Mouse (Mus musculus) Patski (cell line): Measurements from ENCODE around the gene Arsb. TPM values are rescaled to one million over a fixed set of nuclear protein-coding genes. Genes with fewer than 3 reads are reported as not detected.
"Not testable (repeated sequence)": the region's sequence is repeated elsewhere in the genome, so short reads cannot be mapped to it uniquely, and the experiment has no call there.

ENCODE experiments used
- ATAC-seq: fragments of 100-300 bp; one replicate; pipeline ENCODE4 v1.8.0; 2021
- CTCF ChIA-PET: fragments of 350-600 bp; sonication (Branson Sonifier 250); formaldehyde crosslinking; loops from one replicate; lab custom pipeline; 2022; ENCODE audit warnings: inconsistent platforms; lab: Charles Lee
- POLR2A ChIA-PET: fragments of 350-600 bp; sonication (Branson Sonifier 250); formaldehyde crosslinking; loops from one replicate; lab custom pipeline; 2022; ENCODE audit warnings: antibody characterized with exemption, inconsistent platforms; lab: Charles Lee
- DNase-seq: peaks from one replicate; pipeline ENCODE4 v3.0.0-alpha.2; 2011; ENCODE audit warnings: low read depth, low spot score
- H3K27me3 ChIP-seq: fragments of 371-371 bp; one replicate; pipeline ENCODE4 v1.5.1; 2021
- CTCF ChIP-seq: fragments of 100-300 bp; IDR thresholded peaks from one replicate; pipeline ENCODE4 v1.5.1; 2021
- in situ Hi-C: fragments of 300-500 bp; cut with MboI; formaldehyde crosslinking; loops from 3 replicates; pipeline ENCODE4 v1.11.1; 2018; ENCODE audit warnings: low pct_unique_long_range_greater_than_20kb, mixed read lengths
- polyA plus RNA-seq: library from polyadenylated mRNA; unstranded; gene quantifications from one replicate; pipeline ENCODE4 v1.2.3, GENCODE M21; 2021

Arsb gene
- polyA plus RNA-seq, 1 experiment from 2014 or later = 82.1 TPM

DNA sequence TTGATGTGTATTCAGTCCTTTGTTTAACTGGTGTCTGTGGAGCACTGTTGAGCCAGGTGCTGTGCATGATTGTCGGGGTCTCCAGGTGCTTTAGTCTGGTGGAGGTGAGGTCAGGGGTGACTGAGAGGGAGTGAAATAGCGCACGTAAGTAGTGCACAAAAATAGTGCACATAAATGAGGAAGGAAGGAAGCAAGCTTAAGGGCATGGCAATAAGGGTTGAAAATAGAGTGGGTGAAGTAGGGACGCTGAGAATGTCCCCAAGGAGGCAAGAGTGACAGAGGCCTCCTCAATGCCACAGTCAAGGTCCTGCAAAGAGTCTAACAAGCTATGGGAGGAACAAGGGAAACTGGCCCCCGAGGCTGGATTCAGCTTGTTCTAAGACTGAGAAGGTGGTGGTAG lies 11.4 kb downstream of the Arsb start:
- CTCF ChIA-PET = interaction anchor here (1.1 kb wide), 1 partner anchor 10 kb away, joined by 3 read pairs; no protein-coding TSS in a partner anchor
- no peak for TF ChIP-seq CTCF
- no peak for ATAC-seq
- POLR2A ChIA-PET = no interaction called here
- no peaks in the 10 kb centered on the region for H3K27me3 ChIP-seq
- in situ Hi-C loops = loop anchor here (25.0 kb wide), 1 partner anchor 554 kb away; no protein-coding TSS in a partner anchor
- DNase-seq = no peak

DNA sequence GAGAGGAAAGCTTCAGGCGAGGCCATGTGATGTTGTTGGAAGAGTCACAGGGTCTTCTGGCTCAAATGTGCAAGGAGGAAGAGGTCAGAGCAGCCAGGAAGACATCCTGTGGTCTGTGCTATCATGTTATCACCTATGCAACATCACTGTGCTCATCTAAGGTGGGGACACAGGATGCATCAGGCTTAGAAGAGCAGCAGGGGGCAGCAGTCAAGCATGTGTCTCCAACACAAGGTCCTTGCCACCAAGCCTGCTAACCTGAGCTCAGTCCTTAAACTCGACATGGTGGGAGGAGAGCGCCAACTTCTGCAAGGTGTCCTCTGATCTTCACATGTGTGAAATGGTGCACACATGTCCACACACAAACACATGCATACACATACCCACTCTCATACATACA lies 13.9 kb downstream of the Arsb start:
- peak; percentile 31 for TF ChIP-seq CTCF
- ChIA-PET CTCF (interaction anchor here (1.0 to 1.7 kb wide), 2 partner anchors 420 to 428 kb away, joined by 3 to 4 read pairs; no protein-coding TSS in a partner anchor), POLR2A (no interaction called here)
- ATAC-seq (no peak), DNase-seq (no peak)
- H3K27me3 ChIP-seq = no peaks in the 10 kb centered on the region
- in situ Hi-C loops = loop anchor here (25.0 kb wide), 1 partner anchor 552 kb away; no protein-coding TSS in a partner anchor

DNA sequence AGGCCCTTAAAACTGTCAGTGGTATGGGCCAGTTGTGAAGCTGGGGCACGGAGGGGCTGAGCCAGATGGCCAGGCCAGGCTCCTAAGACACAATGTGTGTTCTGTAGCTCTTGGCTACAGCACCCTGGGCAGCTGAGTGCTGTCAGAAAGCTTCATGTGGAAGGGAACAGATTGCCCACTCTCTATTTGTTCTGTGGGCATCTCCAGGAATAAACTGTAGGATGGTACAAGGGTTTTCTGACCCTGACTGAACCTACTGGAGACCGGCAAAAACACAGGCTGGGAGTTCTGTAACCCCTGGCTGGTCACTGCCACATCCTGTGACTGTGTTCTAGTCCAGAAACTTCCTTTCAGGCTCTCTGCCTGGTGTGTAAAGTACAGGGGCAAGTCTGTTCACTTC lies 14.6 kb downstream of the Arsb start:
- CTCF ChIA-PET = interaction anchor here (1.7 kb wide), 1 partner anchor 427 kb away, joined by 4 read pairs; no protein-coding TSS in a partner anchor

DNA sequence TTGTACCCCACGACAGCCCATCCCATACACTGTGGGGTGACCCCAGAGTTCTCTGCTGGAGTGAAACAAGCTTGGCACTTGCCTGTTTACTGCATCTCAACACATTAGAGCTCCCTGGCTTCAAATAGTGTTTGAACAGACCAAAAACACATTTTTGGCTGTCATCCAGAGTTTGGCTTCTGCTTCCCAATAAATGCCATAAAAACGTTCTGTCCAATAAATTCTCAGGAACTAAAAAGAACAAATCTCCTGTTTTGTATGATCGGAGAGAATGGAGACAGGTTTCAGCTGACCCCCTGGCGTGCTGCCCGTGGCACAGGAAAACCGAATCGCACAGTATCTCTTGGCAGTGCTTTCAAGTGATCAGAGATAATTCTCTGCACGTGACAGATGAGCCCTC lies 16.2 kb downstream of the Arsb start:
- in situ Hi-C loops = loop anchor here (25.0 kb wide), 1 partner anchor 550 kb away; no protein-coding TSS in a partner anchor
- DNase-seq = no peak
- no peaks in the 10 kb centered on the region for H3K27me3 ChIP-seq
- no peak for ATAC-seq
- POLR2A ChIA-PET = no interaction called here
- no peak for TF ChIP-seq CTCF
- CTCF ChIA-PET = no interaction called here

More for the DNA sequence above, 14.6 kb downstream of the Arsb start:
- POLR2A ChIA-PET = no interaction called here
- no peaks in the 10 kb centered on the region for H3K27me3 ChIP-seq
- ATAC-seq (no peak), DNase-seq (no peak)
- TF ChIP-seq CTCF = no peak
- in situ Hi-C loops = loop anchor here (25.0 kb wide), 1 partner anchor 551 kb away; no protein-coding TSS in a partner anchor

DNA sequence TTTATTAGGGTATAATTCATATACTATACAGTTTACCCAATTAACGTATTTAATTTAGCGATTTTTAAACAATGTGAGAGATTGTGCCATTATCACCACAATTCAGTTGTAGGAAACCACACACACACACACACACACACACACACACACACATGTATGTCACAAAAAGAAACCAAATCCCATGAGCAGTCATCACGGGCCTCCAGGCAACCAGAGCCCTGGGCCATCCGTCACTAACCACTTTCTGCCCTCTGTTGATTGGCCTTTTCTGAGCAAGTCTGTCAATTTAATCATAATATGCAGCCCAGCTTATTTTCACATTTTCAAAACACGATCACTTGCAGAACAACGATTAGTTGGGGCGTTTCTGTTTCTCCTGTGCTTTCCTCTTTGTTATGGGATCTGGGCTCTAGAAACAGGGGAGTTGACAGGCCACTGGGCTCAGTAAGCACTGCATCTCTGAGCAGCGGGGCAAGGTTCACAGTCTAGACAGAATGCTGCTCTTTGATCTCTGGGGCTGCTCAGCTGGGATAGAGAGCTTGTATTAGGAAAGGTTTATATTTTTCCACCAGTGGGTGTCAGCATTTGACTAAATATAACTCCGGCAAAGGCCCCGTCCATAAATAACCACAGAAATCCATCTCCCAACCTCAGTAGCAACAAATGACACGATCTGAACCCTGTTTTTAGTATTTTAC lies 21.7 kb downstream of the Arsb start:
- no peaks in the 10 kb centered on the region for H3K27me3 ChIP-seq
- DNase-seq (peak; percentile 17), ATAC-seq (no peak)
- in situ Hi-C loops = loop anchor here (5.0 to 25.0 kb wide), 4 partner anchors 279 to 544 kb away; no protein-coding TSS in a partner anchor
- TF ChIP-seq CTCF = peak; percentile 63
- CTCF ChIA-PET = interaction anchor here (0.6 to 1.7 kb wide), 11 partner anchors 10 to 486 kb away, joined by 3 to 4 read pairs (median 3); no protein-coding TSS in a partner anchor
- POLR2A ChIA-PET = interaction anchor here (0.6 to 0.9 kb wide), 2 partner anchors 19 to 804 kb away, joined by 3 to 4 read pairs; no protein-coding TSS in a partner anchor

DNA sequence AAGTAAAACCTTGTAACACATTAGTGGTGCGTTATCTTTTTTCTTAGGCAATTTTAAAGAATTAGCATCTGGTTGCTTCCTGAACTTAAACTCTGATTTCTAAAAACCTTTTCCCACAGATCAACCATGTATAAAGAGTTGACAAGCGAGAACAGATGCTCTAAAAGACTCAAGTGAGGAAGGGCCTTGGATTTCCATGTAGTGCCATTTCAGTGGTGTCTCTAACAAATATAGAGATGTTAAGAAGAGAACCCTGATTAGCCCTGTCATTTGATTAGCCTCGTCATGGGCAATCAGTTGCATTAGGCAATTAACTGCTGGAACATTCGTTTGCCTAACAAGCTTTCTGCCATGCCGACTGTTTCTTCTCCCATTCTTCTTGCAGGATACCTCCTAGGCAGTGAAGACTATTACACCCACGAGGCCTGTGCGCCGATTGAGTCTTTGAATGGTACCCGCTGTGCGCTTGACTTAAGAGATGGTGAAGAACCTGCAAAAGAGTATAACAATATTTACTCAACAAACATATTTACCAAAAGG lies 22.3 kb downstream of the Arsb start:
- TF ChIP-seq CTCF = no peak
- CTCF ChIA-PET = interaction anchor here (1.0 to 1.7 kb wide), 6 partner anchors 75 to 485 kb away, joined by 3 to 4 read pairs (median 3); no protein-coding TSS in a partner anchor
- in situ Hi-C loops = loop anchor here (5.0 to 25.0 kb wide), 4 partner anchors 279 to 544 kb away; no protein-coding TSS in a partner anchor
- DNase-seq = no peak
- ATAC-seq = no peak
- POLR2A ChIA-PET = no interaction called here
- no peaks in the 10 kb centered on the region for H3K27me3 ChIP-seq

DNA sequence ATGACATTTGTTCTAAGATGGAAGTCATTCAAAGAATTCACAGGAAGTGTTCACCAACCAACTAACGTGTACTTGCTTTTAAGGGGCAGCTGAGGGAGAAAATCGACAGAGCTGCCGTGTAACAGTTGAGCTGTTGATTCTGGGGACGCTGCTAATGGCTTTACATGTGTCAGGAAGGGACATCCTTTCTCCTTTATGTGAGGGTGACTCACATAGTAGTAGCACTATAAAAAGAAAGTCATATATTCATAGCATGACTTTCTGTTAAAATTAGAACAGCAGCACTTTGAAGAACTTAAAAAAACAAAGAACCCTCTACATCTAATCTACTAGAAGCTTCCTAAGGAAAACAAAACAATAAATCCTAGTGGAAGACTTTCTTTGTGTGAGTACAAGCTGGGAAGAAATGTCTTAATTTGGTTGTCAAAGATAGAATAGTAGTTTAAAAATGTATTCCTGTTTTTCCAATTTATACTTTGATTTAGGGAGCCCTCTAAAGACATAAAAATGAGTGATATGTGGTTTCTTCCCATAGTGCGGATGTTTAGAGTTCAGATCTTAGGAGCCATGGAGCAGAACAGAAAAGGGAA lies 25.7 kb downstream of the Arsb start:
- in situ Hi-C loops = loop anchor here (5.0 to 25.0 kb wide), 3 partner anchors 60 to 540 kb away; no protein-coding TSS in a partner anchor
- POLR2A ChIA-PET = interaction anchor here (0.6 kb wide), 1 partner anchor 26 kb away, joined by 3 read pairs; no protein-coding TSS in a partner anchor
- no peak for TF ChIP-seq CTCF
- CTCF ChIA-PET = no interaction called here
- DNase-seq (no peak), ATAC-seq (no peak)
- H3K27me3 ChIP-seq = no peaks in the 10 kb centered on the region

DNA sequence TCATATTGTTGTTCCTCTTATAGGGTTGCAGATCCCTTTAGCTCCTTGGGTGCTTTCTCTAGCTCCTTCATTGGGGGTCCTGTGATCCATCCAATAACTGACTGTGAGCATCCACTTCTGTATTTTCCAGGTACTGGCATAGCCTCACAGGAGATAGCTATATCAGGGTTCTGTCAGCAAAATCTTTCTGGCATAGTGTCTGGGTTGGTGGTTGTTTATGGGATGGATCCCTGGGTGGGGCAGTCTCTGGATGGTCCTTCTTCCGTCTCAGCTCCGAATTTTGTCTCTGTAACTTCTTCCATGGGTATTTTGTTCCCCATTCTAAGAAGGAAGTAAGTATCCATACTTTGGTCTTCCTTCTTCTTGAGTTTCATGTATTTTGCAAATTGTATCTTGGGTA lies 38.9 kb downstream of the Arsb start:
- ATAC-seq, POLR2A ChIA-PET, DNase-seq, in situ Hi-C loops, CTCF ChIA-PET, H3K27me3 ChIP-seq: not testable (repeated sequence)

DNA sequence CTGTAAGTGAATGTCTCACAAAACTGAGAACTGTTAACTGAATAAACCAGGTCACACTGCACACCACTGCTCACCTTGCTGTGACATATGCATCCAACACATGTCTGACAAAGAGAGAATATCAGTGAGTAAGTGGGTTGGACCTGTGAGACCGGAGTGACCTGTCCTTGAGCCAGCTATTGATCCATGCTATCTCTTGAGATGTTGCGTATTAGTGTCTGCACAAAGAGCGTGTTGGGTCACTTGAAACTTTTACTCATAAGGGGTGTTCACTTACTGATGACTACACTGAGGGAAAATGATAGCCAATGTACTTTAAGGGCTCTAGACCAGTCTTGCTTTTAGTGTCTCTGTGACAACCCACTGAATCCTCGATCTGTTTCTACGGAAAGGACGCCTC lies 42.7 kb downstream of the Arsb start:
- ATAC-seq = no peak
- DNase-seq = no peak
- POLR2A ChIA-PET = no interaction called here
- in situ Hi-C loops = no loop called here
- no peaks in the 10 kb centered on the region for H3K27me3 ChIP-seq
- TF ChIP-seq CTCF = no peak
- CTCF ChIA-PET = interaction anchor here (1.1 kb wide), 1 partner anchor 24 kb away, joined by 4 read pairs; no protein-coding TSS in a partner anchor

DNA sequence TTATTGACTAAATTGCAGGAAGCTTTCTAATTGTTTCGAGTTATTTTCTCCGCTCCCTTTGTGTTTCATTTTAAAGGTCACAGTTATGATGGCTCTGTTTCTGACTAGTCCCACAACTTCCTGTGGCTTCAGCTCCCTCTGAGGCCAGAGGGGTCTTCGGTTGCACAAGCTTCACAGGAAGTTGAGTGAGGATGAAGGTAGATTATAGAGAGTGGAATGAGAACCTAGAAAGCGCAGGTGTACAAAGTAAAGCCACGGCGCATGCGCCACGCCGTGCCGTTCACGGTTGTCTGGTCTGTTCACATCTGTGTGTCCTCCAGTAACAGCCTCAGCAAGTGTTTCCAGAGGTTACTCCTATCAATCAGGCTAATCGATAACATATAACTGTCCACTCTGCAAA lies 43.2 kb downstream of the Arsb start:
- DNase-seq = no peak
- ChIA-PET POLR2A (no interaction called here), CTCF (no interaction called here)
- no peak for TF ChIP-seq CTCF
- ATAC-seq = no peak
- no peaks in the 10 kb centered on the region for H3K27me3 ChIP-seq
- in situ Hi-C loops = no loop called here
